Mouse (Mus musculus): ENCODE results near the gene Decr2.
"Not testable (repeated sequence)": the region's sequence is repeated elsewhere in the genome, so short reads cannot be mapped to it uniquely, and the experiment has no call there.

Gene Decr2

DNA sequence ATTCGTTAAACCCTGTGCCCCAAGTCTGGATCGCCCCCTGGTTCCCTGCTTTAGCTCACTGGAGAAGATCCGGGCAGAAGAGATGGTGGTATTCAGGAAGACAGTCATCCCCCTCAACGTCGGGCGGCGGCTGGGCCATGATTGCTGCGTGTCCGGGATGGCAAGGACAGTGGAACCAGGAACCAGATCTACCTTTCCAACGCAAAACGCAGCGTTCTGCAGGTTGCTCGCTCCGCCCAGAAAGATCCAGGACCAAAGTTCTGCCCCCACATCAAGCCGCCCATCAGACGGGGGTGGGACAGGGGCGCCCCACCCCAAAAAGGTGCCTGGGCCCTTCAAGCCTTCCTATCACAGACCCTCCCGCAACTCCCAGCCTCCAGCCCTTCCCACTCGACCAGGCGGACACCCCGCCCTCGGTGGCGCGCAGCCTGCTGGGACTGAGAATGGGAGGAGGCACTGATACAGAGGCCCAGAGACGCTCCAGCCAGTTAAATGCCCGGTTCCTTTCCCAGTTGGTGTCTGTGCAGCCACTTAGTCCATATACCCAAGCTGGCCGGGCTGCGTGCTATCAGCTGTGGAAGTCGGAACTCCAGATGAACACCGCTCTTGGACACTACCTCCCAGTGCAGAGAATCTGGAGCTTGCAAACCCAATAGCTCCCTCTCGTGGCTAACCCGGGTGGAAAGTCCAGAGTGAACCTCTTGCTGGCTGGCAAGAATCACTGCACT is at the start of gene Decr2:
TSS of gene Decr2 (minus strand) at position 433 of the 728 bp plus-strand sequence.
- DNase-seq (ENCODE audit: inconsistent ontology term), result peak; percentile 98

DNA sequence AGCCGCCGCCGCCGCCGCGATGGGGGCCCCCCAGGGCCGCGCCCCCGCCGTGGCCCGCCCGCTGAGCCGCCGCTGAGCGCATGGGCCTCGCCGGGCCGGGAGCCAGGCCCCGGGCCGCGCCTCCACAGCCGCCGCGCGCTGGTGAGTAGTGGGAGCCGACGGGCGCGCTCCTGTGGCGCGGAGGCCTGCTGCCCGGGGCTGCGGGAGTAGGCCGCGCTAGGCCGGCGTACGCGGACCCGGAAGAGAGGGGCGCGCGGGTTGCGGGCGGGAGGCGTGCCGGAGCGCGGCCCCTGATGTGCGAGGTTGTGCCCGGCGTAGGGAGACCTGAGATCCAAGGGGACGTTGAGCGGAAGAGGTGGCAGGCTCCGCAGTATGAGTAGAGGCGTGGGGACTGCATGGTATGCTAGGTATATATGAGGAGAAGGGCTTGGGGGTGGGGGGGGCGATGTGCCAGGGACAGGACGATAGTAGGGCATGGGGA is 48.8 kb upstream of the Decr2 start:
- DNase-seq (ENCODE audit: inconsistent ontology term), result peak; percentile 78

DNA sequence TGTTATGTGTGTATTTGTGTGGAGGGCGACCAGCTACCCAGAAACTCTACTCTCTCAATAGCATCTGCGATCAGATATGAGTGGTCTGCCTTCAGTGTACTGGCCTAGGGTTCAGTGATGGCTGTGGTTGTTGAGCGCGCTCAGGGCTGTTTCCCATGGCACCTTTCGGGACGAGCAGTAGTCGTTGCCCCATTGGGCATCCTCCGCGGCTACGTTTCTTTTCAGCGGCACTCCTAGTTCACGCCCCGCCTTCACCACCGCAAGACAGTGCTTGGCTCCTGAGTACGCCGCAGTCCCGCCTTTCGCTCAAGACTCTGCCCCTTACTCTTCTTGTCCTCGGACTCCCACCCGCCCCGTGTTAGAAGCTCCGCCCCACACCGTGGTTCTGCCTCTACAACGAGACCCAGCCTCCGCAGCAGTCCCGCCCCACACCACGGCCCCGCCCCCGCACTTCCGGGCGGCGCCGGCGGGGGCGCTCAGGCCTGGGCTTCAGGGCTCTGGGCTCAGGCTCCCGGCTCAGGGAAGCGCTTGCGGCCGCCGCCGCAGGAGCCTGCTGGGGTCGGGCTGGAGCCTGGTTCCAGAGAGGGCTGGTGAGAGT is 48.2 kb upstream of the Decr2 start, which contains the start of gene Axin1:
TSS of gene Axin1 (plus strand) at position 450 of the 598 bp plus-strand sequence.
- DNase-seq (ENCODE audit: inconsistent ontology term), result peak; percentile 99

DNA sequence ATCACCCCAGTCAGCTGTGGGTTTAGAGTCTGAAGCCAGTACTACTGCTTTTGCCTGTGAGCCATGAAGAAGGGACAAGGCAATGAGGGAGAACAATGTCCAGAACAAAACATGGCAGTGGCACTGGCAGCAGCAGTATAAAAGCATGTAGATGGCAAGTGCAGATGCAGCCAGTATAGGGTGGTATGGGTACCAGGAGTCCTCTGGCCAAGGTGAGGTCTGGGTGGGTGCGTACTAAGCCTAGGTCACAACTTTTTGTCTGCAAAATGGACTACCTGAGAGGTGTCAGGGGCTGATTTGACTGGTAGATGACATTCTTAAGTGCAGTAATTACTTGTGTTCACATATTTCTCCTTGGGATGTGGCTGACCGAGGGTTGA is 47.6 kb upstream of the Decr2 start:
- DNase-seq (ENCODE audit: inconsistent ontology term), result no peak

DNA sequence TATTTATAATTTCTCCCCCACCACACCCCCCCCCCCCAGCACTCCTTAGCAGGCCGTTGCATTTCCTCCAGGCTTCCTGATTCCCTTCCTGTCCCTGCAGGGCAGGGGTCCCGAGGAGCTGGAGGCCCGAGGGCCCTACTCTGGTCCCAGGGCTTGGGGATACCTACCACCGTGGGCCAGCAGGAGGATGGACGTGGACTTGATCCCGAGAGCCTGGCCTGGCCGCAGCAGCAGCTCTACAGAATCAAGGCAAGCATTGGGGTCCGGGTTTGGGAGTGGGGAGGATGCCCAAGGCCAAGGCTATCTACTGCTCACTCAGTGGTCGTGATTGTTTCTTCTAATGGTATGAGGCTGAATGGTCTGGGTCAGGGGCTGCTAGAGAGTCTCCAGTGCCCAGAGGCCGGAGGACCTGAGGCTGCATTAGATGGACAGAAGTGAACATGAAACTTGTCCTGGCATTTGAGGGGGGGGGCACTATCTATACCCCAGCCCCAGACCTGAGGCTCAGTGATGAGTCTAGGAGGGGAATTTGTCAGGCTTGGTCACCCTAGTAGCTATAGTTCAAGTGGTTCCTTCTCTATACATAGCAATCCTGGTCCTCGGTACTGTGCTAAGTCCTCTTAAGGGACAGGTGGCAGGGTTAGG is 47.1 kb upstream of the Decr2 start:
- DNase-seq (ENCODE audit: inconsistent ontology term), result no peak

DNA sequence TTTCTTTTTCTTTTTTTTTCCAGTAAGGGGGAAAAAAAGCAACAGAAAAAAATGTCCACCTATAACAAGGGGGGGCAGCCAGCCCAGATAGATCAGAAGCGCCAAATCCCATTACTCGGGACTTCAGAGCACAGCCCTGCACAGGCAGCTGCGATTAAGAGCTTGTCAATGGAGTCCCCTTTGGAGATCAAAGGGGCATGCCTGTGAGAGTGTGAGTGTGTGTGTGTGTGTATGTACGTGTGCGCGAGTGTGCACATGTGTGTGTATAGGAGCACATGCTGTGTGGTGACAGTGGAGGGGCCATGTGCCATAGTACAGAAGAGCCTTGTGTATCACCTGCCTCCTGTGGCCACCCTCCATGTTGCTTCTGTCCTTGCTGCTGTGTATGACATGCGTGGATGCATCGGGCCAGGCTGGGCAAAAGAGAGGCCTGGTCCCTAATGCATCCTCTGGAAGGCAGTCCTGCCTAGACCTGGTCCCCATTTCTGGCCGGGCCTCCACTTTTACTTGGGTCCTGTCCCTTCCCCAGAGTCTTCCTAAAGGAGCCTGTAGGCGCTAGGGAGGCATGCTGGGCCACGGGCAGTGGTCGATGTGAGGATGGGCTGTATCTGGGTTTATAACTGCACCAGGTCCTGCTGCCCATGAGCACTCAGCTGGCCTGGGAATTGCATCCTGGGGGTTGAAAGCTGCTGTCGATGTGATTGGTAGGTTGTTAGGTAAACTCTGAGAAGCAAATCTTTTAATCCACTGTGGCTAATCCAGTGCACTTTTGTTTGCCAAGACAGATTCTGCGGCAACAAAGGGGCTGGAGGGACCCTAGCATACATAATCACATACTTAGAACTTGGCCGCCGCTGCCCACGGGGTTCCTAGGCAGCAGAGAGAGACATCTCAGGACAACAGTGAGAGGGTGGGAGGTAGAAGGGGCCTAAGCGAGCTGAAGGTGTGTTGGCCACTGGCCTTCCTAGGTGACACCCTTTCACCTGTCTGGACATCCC is 42.0 kb upstream of the Decr2 start:
- no peak for DNase-seq (ENCODE audit: inconsistent ontology term)

DNA sequence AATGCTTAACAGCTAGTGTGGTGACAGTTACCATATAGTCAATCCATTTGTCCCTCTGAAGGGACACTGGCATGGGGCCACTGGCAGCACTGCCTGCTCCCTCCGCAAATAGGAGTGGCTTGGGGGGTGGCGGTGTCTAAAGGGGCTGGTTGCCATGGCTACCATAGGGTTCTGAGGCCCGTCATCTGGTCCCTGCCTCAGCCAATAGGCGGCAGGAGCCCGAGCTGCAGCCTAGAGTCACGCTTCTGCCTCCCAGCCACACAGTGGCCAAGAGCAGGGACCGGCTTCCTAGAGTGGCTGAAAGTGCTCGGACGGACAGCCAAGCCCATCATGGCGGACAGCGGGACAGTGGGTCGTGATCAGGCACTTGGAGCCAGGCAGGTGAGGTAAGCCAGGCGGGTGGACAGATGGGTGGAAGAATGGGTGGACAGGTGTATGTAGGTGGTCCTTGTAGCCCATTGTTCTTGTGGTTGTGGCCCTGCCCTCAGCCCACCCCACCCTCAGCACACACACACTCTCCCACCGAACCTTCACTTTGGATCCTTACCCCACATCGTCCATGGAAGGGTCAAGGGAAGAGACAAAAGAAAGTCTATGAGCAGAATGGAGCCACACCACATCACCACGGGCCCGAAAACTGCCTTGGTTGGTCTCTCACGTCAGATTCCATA is 41.1 kb upstream of the Decr2 start:
- no peak for DNase-seq (ENCODE audit: inconsistent ontology term)

DNA sequence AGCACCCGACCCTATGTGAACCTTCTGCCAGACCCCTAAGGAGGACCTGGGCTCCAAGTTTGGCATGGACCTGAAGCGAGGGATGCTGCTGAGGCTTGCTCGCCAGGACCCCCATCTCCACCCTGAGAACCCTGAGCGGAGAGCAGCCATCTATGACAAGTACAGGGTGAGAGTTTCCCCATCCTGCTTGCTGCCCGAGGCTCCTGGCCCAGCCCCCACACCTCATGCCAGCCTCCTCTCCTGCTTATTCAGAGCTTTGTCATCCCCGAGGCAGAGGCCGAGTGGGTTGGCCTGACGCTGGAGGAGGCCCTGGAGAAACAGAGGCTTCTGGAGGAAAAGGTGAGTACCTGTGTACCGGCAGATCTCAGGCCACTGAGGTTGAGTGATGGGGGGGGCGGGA is 35.1 kb upstream of the Decr2 start:
- no peak for DNase-seq (ENCODE audit: inconsistent ontology term)

DNA sequence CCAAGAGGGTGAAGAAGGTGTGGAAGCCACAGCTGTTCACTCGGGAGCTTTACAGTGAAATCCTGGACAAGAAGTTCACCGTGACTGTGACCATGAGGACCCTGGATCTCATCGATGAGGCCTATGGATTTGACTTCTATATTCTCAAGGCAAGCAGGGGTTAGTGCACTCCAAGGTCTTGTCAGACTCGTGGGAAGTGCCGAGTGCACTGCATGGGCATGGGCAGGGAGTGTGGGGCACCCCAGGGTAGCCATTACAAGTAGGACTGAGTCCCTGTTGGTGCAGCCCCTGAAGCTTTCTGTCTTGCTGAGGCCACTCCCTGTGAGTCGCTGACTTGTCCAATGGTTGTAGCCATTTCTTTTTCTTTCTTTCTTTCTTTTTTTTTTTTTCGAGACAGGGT is 34.4 kb upstream of the Decr2 start:
- no peak for DNase-seq (ENCODE audit: inconsistent ontology term)

DNA sequence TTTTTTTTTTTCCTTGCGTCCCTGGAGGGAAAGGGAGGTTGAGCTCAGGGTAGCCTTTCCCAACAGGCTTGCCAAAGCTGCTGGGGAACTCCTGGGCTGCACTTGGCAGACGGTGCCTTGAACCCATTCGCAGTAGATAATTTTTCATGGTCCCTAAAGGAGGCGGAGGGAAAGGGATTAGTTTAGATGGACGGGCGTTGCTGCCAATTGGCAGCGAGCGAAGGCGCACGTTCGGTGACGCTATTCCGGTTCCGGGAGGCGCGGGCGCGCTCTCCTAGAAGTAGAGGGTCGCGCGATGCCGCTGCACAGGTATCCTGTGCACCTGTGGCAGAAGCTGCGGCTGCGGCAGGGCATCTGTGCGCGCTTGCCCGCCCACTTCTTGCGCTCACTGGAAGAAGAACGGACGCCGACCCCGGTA is 33.1 kb upstream of the Decr2 start, which contains the start of gene Mrpl28:
TSS of gene Mrpl28 (plus strand) at position 234 of the 418 bp plus-strand sequence.
- DNase-seq (ENCODE audit: inconsistent ontology term), result peak; percentile 93

DNA sequence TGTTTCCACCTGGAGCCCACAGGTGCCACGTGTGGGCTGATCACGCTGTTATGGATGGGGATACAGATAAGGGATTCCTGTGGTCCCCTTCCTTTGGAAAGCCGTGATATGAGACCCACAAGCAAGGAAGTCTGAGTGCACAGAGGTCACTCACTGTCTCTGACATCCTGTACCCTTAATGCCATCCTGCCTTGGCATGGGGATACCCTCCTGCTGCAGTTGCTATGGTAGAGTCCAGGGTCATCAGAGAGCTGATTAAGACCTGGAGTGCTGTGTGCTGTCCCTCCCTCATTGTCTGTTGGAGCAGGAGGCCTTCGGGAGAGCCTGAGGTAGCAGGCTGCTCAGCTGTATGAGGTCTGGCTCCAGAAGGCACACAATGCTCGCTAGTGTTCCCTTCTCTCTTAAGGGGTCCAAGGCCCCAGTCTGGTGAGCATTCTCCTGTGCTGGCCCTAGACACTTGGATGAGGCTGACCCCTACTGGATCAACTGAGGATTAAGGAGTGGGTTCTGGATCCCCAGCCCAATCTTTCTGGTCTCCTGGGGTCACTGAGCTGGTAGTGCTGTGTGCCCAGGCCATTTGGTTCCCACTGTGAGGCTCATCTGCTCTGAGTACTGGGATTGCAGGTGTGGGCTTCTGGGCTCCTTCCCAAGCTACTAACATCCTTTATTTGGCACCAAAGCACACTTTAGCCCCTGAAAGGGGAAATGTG is 32.4 kb upstream of the Decr2 start:
- no peak for DNase-seq (ENCODE audit: inconsistent ontology term)

DNA sequence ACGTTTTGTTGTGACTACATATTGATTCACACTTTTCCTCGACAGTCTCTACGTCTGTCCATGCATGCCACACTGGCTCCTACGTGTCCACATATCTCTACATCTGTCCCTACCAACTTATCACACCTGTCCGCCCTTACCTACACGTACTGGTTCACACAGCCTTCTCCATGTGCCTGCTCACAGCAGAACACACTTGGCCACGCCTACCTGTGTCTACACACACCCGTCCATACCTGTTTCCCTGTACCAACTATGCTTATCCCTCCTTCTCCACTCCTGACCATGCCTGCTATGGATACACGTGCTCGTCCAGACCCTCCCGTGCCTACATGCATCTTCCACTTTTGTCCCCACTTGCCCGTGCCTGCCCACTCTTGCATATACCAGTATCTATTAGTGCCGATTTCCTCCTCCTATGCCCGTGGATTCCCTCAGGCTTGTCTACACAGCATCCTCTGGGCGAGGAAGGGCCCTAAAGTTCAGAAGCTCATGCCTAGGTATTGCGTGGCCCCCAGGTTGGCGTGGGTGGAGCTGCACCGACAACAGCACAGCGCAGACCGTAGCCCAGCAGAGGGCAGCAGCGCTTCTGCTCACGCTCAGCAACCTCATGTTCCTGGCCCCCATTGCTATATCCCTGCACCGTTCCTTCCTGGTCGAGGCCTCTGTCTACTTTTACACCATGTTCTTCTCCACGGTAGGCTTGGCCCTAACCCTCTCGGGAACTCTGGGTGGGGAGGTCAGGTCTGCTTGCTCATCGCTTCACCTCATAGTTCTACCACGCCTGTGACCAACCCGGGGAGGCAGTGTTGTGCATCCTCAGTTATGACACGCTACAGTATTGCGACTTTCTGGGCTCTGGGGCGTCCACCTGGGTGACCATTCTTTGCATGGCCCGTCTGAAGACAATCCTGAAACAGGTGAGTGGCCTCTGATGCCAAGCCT is 29.9 kb upstream of the Decr2 start:
- peak; percentile 55 for DNase-seq (ENCODE audit: inconsistent ontology term)

DNA sequence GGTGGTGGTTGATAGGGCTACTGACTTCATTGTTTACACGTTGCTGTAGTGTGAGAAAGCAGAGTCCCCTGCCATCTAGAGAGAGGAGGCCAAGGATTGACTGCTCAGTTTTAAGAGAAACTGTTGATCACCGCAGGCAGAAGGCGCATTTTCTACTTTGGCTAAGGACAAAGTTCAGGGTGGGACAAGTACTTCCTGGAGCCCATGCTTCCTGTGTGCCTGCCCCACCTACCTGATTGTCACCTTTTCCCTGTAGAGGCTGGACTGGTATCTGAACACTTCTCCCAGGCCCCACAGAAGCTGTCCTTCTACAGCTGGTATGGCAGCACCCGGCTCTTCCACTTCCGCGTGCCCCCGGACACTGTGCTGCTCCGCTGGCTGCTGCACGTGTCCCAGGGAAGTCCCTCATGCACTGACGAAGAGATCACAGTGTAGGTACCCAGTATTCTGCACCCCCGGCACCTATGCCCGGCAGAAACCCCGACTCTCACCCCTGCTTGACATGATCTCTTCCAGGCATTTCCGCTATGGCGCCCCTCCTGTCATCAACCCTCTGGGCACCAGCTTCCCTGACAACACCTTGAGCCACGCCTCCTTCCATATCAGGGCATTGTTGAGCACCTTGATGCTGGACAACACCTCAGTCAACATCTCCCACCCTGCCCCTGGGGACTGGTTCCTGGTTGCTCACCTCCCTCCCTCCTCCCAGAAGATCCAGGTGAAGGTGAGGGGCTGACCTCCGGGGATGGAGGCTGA is 26.5 kb upstream of the Decr2 start:
- DNase-seq (ENCODE audit: inconsistent ontology term), result no peak

DNA sequence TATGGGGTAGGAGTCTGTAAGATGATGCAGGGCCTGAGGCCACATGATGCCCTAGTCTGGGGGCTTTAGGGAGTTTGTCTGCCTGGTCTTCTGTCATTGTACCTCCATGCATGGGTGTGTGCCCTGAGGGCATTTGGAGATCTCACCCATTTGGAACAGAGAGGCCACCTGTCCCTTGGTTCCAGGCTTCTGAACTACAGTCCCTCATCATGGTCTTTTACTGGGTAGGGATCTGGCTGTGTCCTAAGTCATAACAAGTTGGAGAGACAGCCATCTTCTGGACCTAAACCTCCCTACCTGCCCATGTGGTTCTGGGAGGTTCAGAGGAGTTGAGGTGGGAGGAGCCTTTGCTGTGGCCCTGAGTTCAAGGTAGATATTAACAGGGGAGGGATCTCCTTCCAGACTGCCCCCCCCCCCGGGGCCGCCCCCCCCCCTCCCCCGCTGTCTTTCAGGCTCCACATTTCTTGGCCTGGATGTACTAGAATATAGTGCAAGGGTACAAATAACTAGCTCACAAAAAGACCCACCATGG is 25.9 kb upstream of the Decr2 start:
- no peak for DNase-seq (ENCODE audit: inconsistent ontology term)

DNA sequence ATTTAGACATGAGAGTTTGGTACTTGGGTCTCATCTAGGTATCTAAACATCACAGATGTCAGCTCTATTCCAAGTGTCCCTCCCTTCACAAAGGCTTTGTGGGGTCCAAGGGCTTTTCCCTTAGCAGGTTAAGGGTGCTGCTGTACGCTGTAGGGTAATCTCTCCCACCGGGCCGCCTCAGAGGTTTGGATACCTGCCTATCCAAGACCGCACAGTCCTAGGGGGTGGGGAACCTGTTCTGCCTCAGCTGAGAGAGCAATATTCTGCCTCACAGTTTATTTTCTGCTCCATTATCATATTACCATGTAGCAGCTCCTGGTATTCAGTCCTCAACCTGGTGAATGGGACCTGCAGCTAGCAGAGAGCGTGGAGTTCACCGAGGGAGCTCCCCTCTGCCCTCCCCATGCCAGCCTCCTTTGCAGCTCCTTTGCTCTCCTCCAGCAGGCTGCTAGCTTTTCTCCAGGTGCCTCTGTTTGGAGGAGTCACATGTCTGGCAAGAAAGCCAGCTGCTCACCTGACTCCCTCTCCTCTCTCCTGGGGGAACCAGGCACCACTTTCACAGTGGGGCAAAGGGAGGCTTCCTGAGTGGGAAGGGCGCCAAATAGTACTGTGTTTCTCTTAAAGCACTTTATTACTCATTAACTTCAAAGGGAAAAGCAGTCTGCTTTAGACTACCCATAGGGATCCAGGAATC is 25.2 kb upstream of the Decr2 start:
- DNase-seq (ENCODE audit: inconsistent ontology term), result no peak

DNA sequence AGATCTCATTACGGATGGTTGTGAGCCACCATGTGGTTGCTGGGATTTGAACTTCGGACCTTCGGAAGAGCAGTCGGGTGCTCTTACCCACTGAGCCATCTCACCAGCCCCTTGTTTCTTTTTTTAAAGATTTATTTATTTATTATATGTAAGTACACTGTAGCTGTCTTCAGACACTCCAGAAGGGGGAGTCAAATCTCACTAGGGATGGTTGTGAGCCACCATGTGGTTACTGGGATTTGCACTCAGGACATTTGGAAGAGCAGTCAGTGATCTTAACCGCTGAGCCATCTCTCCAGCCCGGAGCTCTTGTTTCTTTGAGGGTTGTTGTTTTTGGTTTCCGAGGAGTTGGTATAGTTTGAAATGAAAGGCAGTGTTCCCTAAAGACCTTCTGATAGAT is 24.3 kb upstream of the Decr2 start:
- not testable (repeated sequence) for DNase-seq (ENCODE audit: inconsistent ontology term)

DNA sequence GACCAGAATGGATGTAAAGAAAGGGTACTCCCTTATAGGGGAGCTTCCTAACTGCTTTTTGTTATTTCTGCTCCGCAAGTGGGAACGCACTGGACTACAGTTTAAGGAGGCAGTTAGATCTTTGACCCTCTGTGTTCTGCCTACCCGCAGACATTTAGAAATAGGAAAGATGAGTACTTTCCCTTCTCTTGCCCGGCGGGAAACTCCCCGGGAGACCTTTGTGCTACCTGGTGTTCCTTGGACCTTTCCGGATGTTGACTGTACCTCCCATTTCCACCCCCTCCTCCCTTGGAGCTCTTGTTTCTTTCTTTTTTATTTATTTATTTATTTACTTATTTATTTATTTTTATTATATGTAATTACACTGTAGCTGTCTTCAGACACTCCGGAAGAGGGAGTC is 23.9 kb upstream of the Decr2 start:
- no peak for DNase-seq (ENCODE audit: inconsistent ontology term)

All from Muller cell, postnatal 12 days (primary cell).